Mouse (Mus musculus): Measurements from ENCODE around the gene Gnb1l.

DNA sequence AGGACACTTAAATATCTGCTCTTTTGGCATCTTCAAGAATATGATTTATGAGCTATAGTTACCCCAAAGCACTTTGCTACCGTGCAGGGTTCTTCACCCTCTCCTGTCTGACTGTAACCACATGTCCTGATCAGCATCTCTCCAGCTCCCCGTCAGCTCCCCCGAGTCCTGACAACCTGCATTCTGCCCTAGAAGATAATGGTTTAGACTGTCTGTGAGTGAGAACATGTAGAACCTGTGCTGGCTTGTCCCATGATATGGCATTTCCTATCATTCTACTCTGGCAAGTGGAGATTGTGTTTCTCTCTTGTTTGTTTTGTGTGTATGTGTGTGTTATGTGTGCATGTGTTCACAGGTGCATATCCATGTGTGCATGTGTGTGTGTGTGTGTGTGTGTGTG lies 99.5 kb downstream of the Gnb1l start:
- TF ChIP-seq CTCF (IDR thresholded peaks at IDR 0.05; ENCODE audit: low read depth) (no peak), EP300 (IDR thresholded peaks at IDR 0.05; ENCODE audit: low read depth) (no peak)

All from liver, postnatal 0 days (tissue).